Mouse (Mus musculus) bone marrow, adult 2 months (tissue): ENCODE data around the gene Cirbp. TPM values are rescaled to one million over a fixed set of nuclear protein-coding genes. Genes with fewer than 3 reads are reported as not detected.
A peak's percentile ranks its signal among the peaks of the same experiment; 100 is the strongest.

Source experiments
- H3K27ac ChIP-seq: fragments of 200-500 bp; 2 replicates; pipeline ENCODE4 v1.5.1; 2012; ENCODE audit warnings: low read depth, mild to moderate bottlenecking, control low read depth, inconsistent platforms, low read length; ENCODE audit not compliant: control insufficient read depth, poor library complexity, insufficient read depth
- H3K4me1 ChIP-seq: fragments of 200-500 bp; 2 replicates; pipeline ENCODE4 v1.6.1; 2011; ENCODE audit warnings: low read length; ENCODE audit not compliant: control insufficient read depth, insufficient read depth
- H3K4me3 ChIP-seq: fragments of 200-500 bp; replicated peaks from 2 replicates; pipeline ENCODE3; 2011; ENCODE audit warnings: mild to moderate bottlenecking, low read depth, low read length, control low read depth; ENCODE audit not compliant: control insufficient read depth
- CTCF ChIP-seq: fragments of 200-500 bp; IDR thresholded peaks from 2 replicates; pipeline ENCODE4 v1.5.1; 2011; ENCODE audit warnings: low read length, control low read depth; ENCODE audit not compliant: control insufficient read depth, insufficient read depth
- POLR2A ChIP-seq: fragments of 200-500 bp; IDR thresholded peaks from 2 replicates; pipeline ENCODE4 v1.6.1; 2011; ENCODE audit warnings: low read depth, mild to moderate bottlenecking, control low read depth, low read length, borderline replicate concordance; ENCODE audit not compliant: control insufficient read depth
- WGBS: fragments of 180-500 bp; shearing (Covaris S2); methylation state at CpG from one replicate; pipeline ENCODE4 v1.1.7; 2018; 5-methylcytosine and 5-hydroxymethylcytosine counted together
- polyA plus RNA-seq: library from polyadenylated mRNA; stranded (reverse); fragments of >200 nt; gene quantifications from 2 replicates; pipeline ENCODE4 v1.2.4, GENCODE M21; 2011; ENCODE audit warnings: low replicate concordance; ENCODE audit not compliant: missing spikeins, insufficient read depth, insufficient read length

The Cirbp gene
- polyA plus RNA-seq, 1 experiment = 277 TPM

GRCm38 (mm10) chr10:80196167-80196566 is 30.4 kb downstream of the Cirbp start:
- Histone ChIP-seq H3K4me3 (no peak overlapping the region), H3K27ac (no peak overlapping the region), H3K4me1 (no peaks in the 10 kb centered on the region)
- WGBS = 89% methylated on average over 1 of the region's 1 CpGs
- no peak for TF ChIP-seq POLR2A
- TF ChIP-seq CTCF = no peak

- TF ChIP-seq CTCF = no peak
- no peak for TF ChIP-seq POLR2A
- 85% methylated on average over 33 of the region's 33 CpGs for WGBS
- no peak overlapping the region for H3K27ac ChIP-seq
- no peak overlapping the region for H3K4me3 ChIP-seq
- H3K4me1 ChIP-seq = no peaks in the 10 kb centered on the region
Observed at GRCm38 (mm10) chr10:80196778-80197581, 31.2 kb downstream of the Cirbp start.

GRCm38 (mm10) chr10:80199440-80200008 is 33.7 kb downstream of the Cirbp start:
- H3K4me3 ChIP-seq = no peak overlapping the region
- TF ChIP-seq POLR2A = no peak
- TF ChIP-seq CTCF = peak; percentile 89
- H3K27ac ChIP-seq = no peak overlapping the region
- WGBS = 44% methylated on average over 3 of the region's 3 CpGs
- no peaks in the 10 kb centered on the region for H3K4me1 ChIP-seq

GRCm38 (mm10) chr10:80200485-80200884 is 34.7 kb downstream of the Cirbp start:
- Histone ChIP-seq H3K4me3 (no peak overlapping the region), H3K4me1 (no peaks in the 10 kb centered on the region), H3K27ac (no peak overlapping the region)
- 79% methylated on average over 6 of the region's 6 CpGs for WGBS
- TF ChIP-seq CTCF = no peak
- no peak for TF ChIP-seq POLR2A

GRCm38 (mm10) chr10:80204055-80204454 is 38.3 kb downstream of the Cirbp start:
- no peaks in the 10 kb centered on the region for H3K4me1 ChIP-seq
- WGBS = 63% methylated on average over 7 of the region's 7 CpGs
- H3K4me3 ChIP-seq = no peak overlapping the region
- no peak overlapping the region for H3K27ac ChIP-seq
- TF ChIP-seq CTCF (no peak), POLR2A (no peak)

DNA sequence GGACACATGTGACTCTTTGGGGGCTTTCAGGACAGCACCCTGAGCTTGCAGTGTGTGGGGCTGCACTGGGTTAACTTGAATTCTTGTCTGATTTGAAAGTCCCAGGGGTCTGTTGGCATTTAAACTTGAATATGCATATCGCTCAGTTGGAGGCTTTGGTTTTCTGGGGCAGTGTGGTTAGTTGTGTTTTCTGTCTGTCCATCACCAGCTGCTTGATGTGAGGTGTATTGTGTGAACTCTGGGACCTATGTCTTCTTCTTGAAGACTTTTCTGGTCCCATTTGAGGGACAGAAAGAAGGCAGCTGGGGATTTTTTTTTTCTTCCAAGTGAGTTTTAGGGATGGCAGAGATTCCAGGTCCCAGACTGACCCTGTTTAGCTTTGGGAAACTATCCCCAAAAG is 41.4 kb downstream of the Cirbp start:
- 85% methylated on average over 1 of the region's 1 CpGs for WGBS
- TF ChIP-seq POLR2A (no peak), CTCF (no peak)
- Histone ChIP-seq H3K4me3 (no peak overlapping the region), H3K4me1 (no peaks in the 10 kb centered on the region; the same call in 1 of the 2 replicates), H3K27ac (no peak overlapping the region)

GRCm38 (mm10) chr10:80207676-80208075 is 41.9 kb downstream of the Cirbp start:
- 83% methylated on average over 10 of the region's 10 CpGs for WGBS
- no peak overlapping the region for H3K4me3 ChIP-seq
- no peak overlapping the region for H3K27ac ChIP-seq
- no peak for TF ChIP-seq CTCF
- TF ChIP-seq POLR2A = no peak
- H3K4me1 ChIP-seq = no peaks in the 10 kb centered on the region; the same call in 1 of the 2 replicates

DNA sequence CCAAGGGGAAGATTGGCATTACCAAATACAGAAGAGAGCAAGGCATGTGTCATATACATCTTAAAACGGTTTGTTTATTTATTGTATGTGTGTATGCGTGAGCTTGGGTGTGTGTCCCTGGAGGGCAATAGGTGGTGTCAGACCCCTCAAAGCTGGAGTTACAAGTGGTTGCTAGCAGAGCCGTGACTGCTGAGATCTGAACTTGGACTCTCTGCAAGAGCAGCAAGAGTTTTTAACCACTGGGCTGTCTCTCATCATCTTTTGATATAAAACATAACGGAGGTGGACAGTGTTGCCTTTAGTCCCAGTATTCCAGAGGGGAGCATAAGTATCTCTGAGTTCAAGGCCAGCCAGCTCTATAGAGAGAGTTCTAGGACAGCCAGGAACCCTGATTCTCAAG is 42.5 kb downstream of the Cirbp start:
- Histone ChIP-seq H3K27ac (no peak overlapping the region), H3K4me3 (no peak overlapping the region), H3K4me1 (no peaks in the 10 kb centered on the region; the same call in 1 of the 2 replicates)
- TF ChIP-seq CTCF (no peak), POLR2A (no peak)
- WGBS = 82% methylated on average over 4 of the region's 4 CpGs
